ENCODE assay signal across 9 mouse cellular contexts in genomic region chr14:60485889-60486274, GRCm38 (mm10).
DNase-seq lines count a peak whose midpoint lies in the region; ATAC-seq and TF ChIP-seq lines count a peak whose summit lies in the region.
"Had no signal": no experiment of that assay in that cellular context is flagged by ENCODE, and none has a peak within 500 bp of the region (broad histone marks: within the 10 kb centered on the region; RNA-seq: fewer than 3 reads in every experiment).

No protein-coding gene starts in this region.

- peaks cover 21% of the 10 kb centered on the region for H3K27me3 ChIP-seq in lung, embryonic 16.5 days (ENCODE audit: control insufficient read depth, insufficient read depth, low read depth, low read length)
- no peaks in the 10 kb centered on the region; the same call in 1 of the 2 replicates for H3K27me3 ChIP-seq in hindbrain, embryonic 15.5 days

- no peak for DNase-seq in lung, adult 2 months
- DNase-seq in cerebellum, postnatal 10 days: peak; percentile 16 to 36
- no peak for DNase-seq in gastrocnemius, postnatal 25 days
- no peak for DNase-seq in spleen, postnatal 10 days (ENCODE audit: low spot score in 2 of 2)

- no peak overlapping the region for H3K9ac ChIP-seq in lung, embryonic 16.5 days (ENCODE audit: low read length)
- H3K9ac ChIP-seq in hindbrain, embryonic 15.5 days: no peak overlapping the region

- H3K36me3 ChIP-seq in lung, embryonic 16.5 days (ENCODE audit: control insufficient read depth, insufficient read depth, low read length): no peaks in the 10 kb centered on the region
- H3K36me3 ChIP-seq in hindbrain, embryonic 15.5 days: no peaks in the 10 kb centered on the region

- 2% methylated on average over 5 of the region's 5 CpGs for WGBS in lung, embryonic 16.5 days
- 1% methylated on average over 5 of the region's 5 CpGs for WGBS in lung, adult 2 months
- WGBS in hindbrain, embryonic 15.5 days: 2% methylated on average over 5 of the region's 5 CpGs

- peaks cover 14% of the 10 kb centered on the region for H3K4me1 ChIP-seq in lung, embryonic 16.5 days (replicated peaks; ENCODE audit: control insufficient read depth, insufficient read depth, low read length)
- H3K4me1 ChIP-seq in lung, adult 2 months (ENCODE audit: control insufficient read depth, insufficient read depth, low read length): peaks cover 8% of the 10 kb centered on the region
- H3K4me1 ChIP-seq in hindbrain, embryonic 15.5 days (replicated peaks): peaks cover 20% of the 10 kb centered on the region

- peak overlapping the region; percentile 44 for H3K4me3 ChIP-seq in lung, embryonic 16.5 days (ENCODE audit: low read length)
- no peak overlapping the region for H3K4me3 ChIP-seq in lung, adult 2 months (replicated peaks; ENCODE audit: extremely low read depth, low read depth, low read length)
- peak overlapping the region; percentile 43 for H3K4me3 ChIP-seq in hindbrain, embryonic 15.5 days
- H3K4me3 ChIP-seq: myocyte had no signal

- TF ChIP-seq CTCF in lung, adult 2 months (IDR thresholded peaks at IDR 0.05; ENCODE audit: insufficient read depth, low read length): no peak

- peak; percentile 72; the same call in 1 of the 2 replicates for ATAC-seq in lung, embryonic 16.5 days (ENCODE audit: low read depth)
- peak; percentile 86 for ATAC-seq in hindbrain, embryonic 15.5 days (ENCODE audit: low FRiP score, low read depth)
- ATAC-seq in megakaryocyte, adult 5-6 weeks (ENCODE audit: poor library complexity, severe bottlenecking): peak; percentile 62
- no peak for ATAC-seq in megakaryocyte-erythroid progenitor cell, adult 5-6 weeks (replicated peaks; ENCODE audit: low FRiP score, low TSS enrichment, poor library complexity, severe bottlenecking)

- H3K4me2 ChIP-seq in lung, embryonic 16.5 days (ENCODE audit: low read depth, low read length): peak overlapping the region; percentile 72
- peak overlapping the region; percentile 86 for H3K4me2 ChIP-seq in hindbrain, embryonic 15.5 days

- 0 out of 2 replicates have a peak, but pooled peaks cover 2% of the 10 kb centered on the region for H3K9me3 ChIP-seq in lung, embryonic 16.5 days (ENCODE audit: control insufficient read depth, low read length)
- H3K9me3 ChIP-seq in hindbrain, embryonic 15.5 days: no peaks in the 10 kb centered on the region

- H3K27ac ChIP-seq in lung, embryonic 16.5 days (ENCODE audit: low read length): no peak overlapping the region
- H3K27ac ChIP-seq in hindbrain, embryonic 15.5 days (replicated peaks): no peak overlapping the region

- no peak for TF ChIP-seq POLR2A in lung, adult 2 months (IDR thresholded peaks at IDR 0.05; ENCODE audit: borderline replicate concordance, extremely low read depth, low read depth, low read length)

Comparison
In these comparisons a context has a peak if more than half of its experiments do, and no peak if none do; other contexts are left out.
1. DNase-seq: peak in cerebellum, postnatal 10 days (2 of 2); none in lung, adult 2 months (single experiment), gastrocnemius, postnatal 25 days (single experiment) and spleen, postnatal 10 days (0 of 2).